Mouse (Mus musculus) heart, embryonic 13.5 days (tissue): ENCODE measurements around the gene Atg10. TPM values are rescaled to one million over a fixed set of nuclear protein-coding genes. Genes with fewer than 3 reads are reported as not detected.
"Not testable (repeated sequence)": the region's sequence is repeated elsewhere in the genome, so short reads cannot be mapped to it uniquely, and the experiment has no call there.

Source experiments
- ATAC-seq: fragments of 200-750 bp; cut with Nextera tagmentation; 2 replicates; pipeline ENCODE4 v1.8.0; 2017; ENCODE audit warnings: moderate TSS enrichment; ENCODE audit not compliant: insufficient number of reproducible peaks, low FRiP score, low TSS enrichment; ENCODE audit errors: extremely low read depth
- H3K27ac ChIP-seq: fragments of 300-500 bp; sonication (generic); replicated peaks from 2 replicates; pipeline ENCODE4 v1.5.1; 2015; ENCODE audit warnings: moderate library complexity, mild to moderate bottlenecking, inconsistent platforms
- H3K27me3 ChIP-seq: fragments of 300-500 bp; sonication (generic); replicated peaks from 2 replicates; pipeline ENCODE4 v1.6.1; 2015; ENCODE audit warnings: mild to moderate bottlenecking, inconsistent platforms
- H3K36me3 ChIP-seq: fragments of 300-500 bp; sonication (generic); 2 replicates; pipeline ENCODE4 v1.6.1; 2015; ENCODE audit warnings: mild to moderate bottlenecking, inconsistent platforms
- H3K4me1 ChIP-seq: fragments of 300-500 bp; sonication (generic); 2 replicates; pipeline ENCODE4 v1.6.1; 2015; ENCODE audit warnings: inconsistent platforms
- H3K4me2 ChIP-seq: fragments of 300-500 bp; sonication (generic); 2 replicates; pipeline ENCODE4 v1.6.1; 2015; ENCODE audit warnings: inconsistent platforms, mild to moderate bottlenecking, moderate library complexity
- H3K4me3 ChIP-seq: fragments of 300-500 bp; sonication (generic); 2 replicates; pipeline ENCODE4 v1.5.1; 2015; ENCODE audit warnings: moderate library complexity, mild to moderate bottlenecking, inconsistent platforms
- H3K9ac ChIP-seq: fragments of 300-500 bp; sonication (generic); 2 replicates; pipeline ENCODE4 v1.6.1; 2015; ENCODE audit warnings: inconsistent platforms, mild to moderate bottlenecking, moderate library complexity
- H3K9me3 ChIP-seq: fragments of 300-500 bp; sonication (generic); 2 replicates; pipeline ENCODE4 v1.6.1; 2016; ENCODE audit warnings: inconsistent platforms
- WGBS: fragments of 180-500 bp; shearing (Covaris S2); methylation state at CpG from one replicate; pipeline ENCODE4 v1.1.7; 2015; ENCODE audit warnings: mixed read lengths; 5-methylcytosine and 5-hydroxymethylcytosine counted together
- polyA plus RNA-seq: library from polyadenylated mRNA; unstranded; fragments of >200 nt; fragmentation: Nextera tagmentation; extraction: Ambion mirVana; gene quantifications from 2 replicates; pipeline ENCODE4 v1.2.1, GENCODE M21; 2015

Gene Atg10
- polyA plus RNA-seq, 1 experiment from 2014 or later, result 21.6 TPM

- Histone ChIP-seq H3K9me3 (no peaks in the 10 kb centered on the region), H3K4me3 (no peak overlapping the region), H3K4me1 (peaks cover 7% of the 10 kb centered on the region), H3K9ac (no peak overlapping the region), H3K27me3 (no peaks in the 10 kb centered on the region), H3K27ac (no peak overlapping the region), H3K4me2 (no peak overlapping the region), H3K36me3 (peaks cover 49% of the 10 kb centered on the region)
- 65% methylated on average over 5 of the region's 5 CpGs for WGBS
- ATAC-seq, result no peak
These were observed 296.7 kb downstream of the Atg10 start for GRCm38 (mm10) chr13:90926938-90927633.

GRCm38 (mm10) chr13:90926125-90926765 lies 297.5 kb downstream of the Atg10 start:
- Histone ChIP-seq H3K4me1 (peaks cover 7% of the 10 kb centered on the region), H3K27me3 (no peaks in the 10 kb centered on the region), H3K9me3 (no peaks in the 10 kb centered on the region), H3K36me3 (peaks cover 49% of the 10 kb centered on the region), H3K4me2 (no peak overlapping the region), H3K9ac (no peak overlapping the region), H3K27ac (no peak overlapping the region), H3K4me3 (no peak overlapping the region)
- 74% methylated on average over 7 of the region's 7 CpGs for WGBS
- no peak for ATAC-seq

- Histone ChIP-seq H3K9me3 (no peaks in the 10 kb centered on the region), H3K27ac (no peak overlapping the region), H3K4me3 (no peak overlapping the region), H3K36me3 (peaks cover 49% of the 10 kb centered on the region), H3K4me2 (no peak overlapping the region), H3K9ac (no peak overlapping the region), H3K27me3 (no peaks in the 10 kb centered on the region), H3K4me1 (peaks cover 7% of the 10 kb centered on the region)
- no peak for ATAC-seq
- WGBS, result 87% methylated on average over 5 of the region's 5 CpGs
These were observed 298.6 kb downstream of the Atg10 start for GRCm38 (mm10) chr13:90925191-90925590.

- H3K9me3 ChIP-seq, result no peaks in the 10 kb centered on the region
- peak overlapping the region; percentile 81; the same call in 1 of the 2 replicates for H3K27ac ChIP-seq
- 43% methylated on average over 9 of the region's 9 CpGs for WGBS
- peak overlapping the region; percentile 94 for H3K4me3 ChIP-seq
- H3K4me2 ChIP-seq, result peak overlapping the region; percentile 73
- H3K4me1 ChIP-seq, result peaks cover 7% of the 10 kb centered on the region
- ATAC-seq, result no peak
- H3K27me3 ChIP-seq, result no peaks in the 10 kb centered on the region
- H3K36me3 ChIP-seq, result peaks cover 48% of the 10 kb centered on the region
- peak overlapping the region; percentile 99 for H3K9ac ChIP-seq
These were observed 299.7 kb downstream of the Atg10 start for GRCm38 (mm10) chr13:90924072-90924471.

- Histone ChIP-seq H3K9ac (peak overlapping the region; percentile 99), H3K4me3 (peak overlapping the region; percentile 94), H3K27ac (peak overlapping the region; percentile 81), H3K4me2 (peak overlapping the region; percentile 73), H3K36me3 (peaks cover 44% of the 10 kb centered on the region)
- not testable (repeated sequence) for H3K4me1 ChIP-seq, ATAC-seq, H3K27me3 ChIP-seq, H3K9me3 ChIP-seq
- WGBS, result under 1% methylated on average over 13 of the region's 13 CpGs
These were observed 300.2 kb downstream of the Atg10 start for GRCm38 (mm10) chr13:90923617-90924016.

GRCm38 (mm10) chr13:90922751-90923612 lies 300.8 kb downstream of the Atg10 start, which contains the start of gene Rps23:
Gene Rps23, plus strand, starts transcription at chr13:90922958.
- peak within 1 kb of the TSS; percentile 81 for H3K27ac ChIP-seq
- H3K9me3 ChIP-seq, result no peaks in the 10 kb centered on the region
- no peaks in the 10 kb centered on the region for H3K27me3 ChIP-seq
- peak; percentile 98 for ATAC-seq
- H3K4me2 ChIP-seq, result peak within 1 kb of the TSS; percentile 73
- H3K36me3 ChIP-seq, result peaks cover 38% of the 10 kb centered on the region
- 0% methylated on average over 57 of the region's 57 CpGs for WGBS
- peak within 1 kb of the TSS; percentile 99 for H3K9ac ChIP-seq
- peaks cover 7% of the 10 kb centered on the region for H3K4me1 ChIP-seq
- H3K4me3 ChIP-seq, result peak within 1 kb of the TSS; percentile 94

- 87% methylated on average over 4 of the region's 4 CpGs for whole genome bisulfite sequencing
- no peaks in the 10 kb centered on the region for H3K4me1 ChIP-seq
- H3K36me3 ChIP-seq, result no peaks in the 10 kb centered on the region
- no peaks in the 10 kb centered on the region for H3K9me3 ChIP-seq
- H3K27me3 ChIP-seq, result no peaks in the 10 kb centered on the region
- H3K4me3 ChIP-seq, result no peak overlapping the region
- H3K27ac ChIP-seq, result no peak overlapping the region
- no peak overlapping the region for H3K4me2 ChIP-seq
- no peak overlapping the region for H3K9ac ChIP-seq
- ATAC-seq, result no peak
These were observed 309.0 kb downstream of the Atg10 start for GRCm38 (mm10) chr13:90914721-90915120.

- WGBS, result 49% methylated on average over 7 of the region's 7 CpGs
These were observed 310.0 kb downstream of the Atg10 start for GRCm38 (mm10) chr13:90913675-90914192.

GRCm38 (mm10) chr13:90912760-90913674 lies 310.8 kb downstream of the Atg10 start:
- Histone ChIP-seq H3K4me1 (no peaks in the 10 kb centered on the region), H3K27ac (no peak overlapping the region), H3K9ac (no peak overlapping the region), H3K27me3 (no peaks in the 10 kb centered on the region), H3K4me2 (no peak overlapping the region), H3K36me3 (no peaks in the 10 kb centered on the region), H3K9me3 (no peaks in the 10 kb centered on the region), H3K4me3 (no peak overlapping the region)
- no peak for ATAC-seq
- WGBS, result 81% methylated on average over 17 of the region's 17 CpGs

More at GRCm38 (mm10) chr13:90913675-90914192, 310.0 kb downstream of the Atg10 start:
- Histone ChIP-seq H3K27me3 (no peaks in the 10 kb centered on the region), H3K9me3 (no peaks in the 10 kb centered on the region), H3K9ac (no peak overlapping the region), H3K4me3 (no peak overlapping the region), H3K4me2 (no peak overlapping the region), H3K4me1 (no peaks in the 10 kb centered on the region), H3K27ac (no peak overlapping the region), H3K36me3 (no peaks in the 10 kb centered on the region)
- ATAC-seq, result no peak

- no peak for ATAC-seq
These were observed 316.4 kb downstream of the Atg10 start for GRCm38 (mm10) chr13:90907376-90907775.

More at GRCm38 (mm10) chr13:90907376-90907775, 316.4 kb downstream of the Atg10 start:
- H3K4me2 ChIP-seq, result no peak overlapping the region
- no peak overlapping the region for H3K4me3 ChIP-seq
- H3K4me1 ChIP-seq, result no peaks in the 10 kb centered on the region
- no peak overlapping the region for H3K27ac ChIP-seq
- no peak overlapping the region for H3K9ac ChIP-seq
- H3K9me3 ChIP-seq, result no peaks in the 10 kb centered on the region
- no peaks in the 10 kb centered on the region for H3K27me3 ChIP-seq
- WGBS, result 82% methylated on average over 12 of the region's 12 CpGs
- no peaks in the 10 kb centered on the region for H3K36me3 ChIP-seq
